Mouse (Mus musculus) cortical plate, adult 2 months (tissue): ENCODE data around the gene Gm45837.
"Not testable (repeated sequence)": the region's sequence is repeated elsewhere in the genome, so short reads cannot be mapped to it uniquely, and the experiment has no call there.

Source experiments
- CTCF ChIP-seq: fragments of 200-500 bp; IDR thresholded peaks from 2 replicates; pipeline ENCODE4 v1.5.1; 2011; ENCODE audit warnings: mild to moderate bottlenecking, control low read depth, low read length; ENCODE audit not compliant: insufficient read depth; ENCODE audit errors: extremely low read depth
- POLR2A ChIP-seq: fragments of 200-500 bp; IDR thresholded peaks from 2 replicates; pipeline ENCODE4 v1.6.1; 2011; ENCODE audit warnings: mild to moderate bottlenecking, low read length, control low read depth; ENCODE audit not compliant: insufficient read depth; ENCODE audit errors: extremely low read depth

GRCm38 (mm10) chr7:101555473-101555872 lies 144.8 kb downstream of the Gm45837 start:
- not testable (repeated sequence) for TF ChIP-seq CTCF, POLR2A
